Mouse (Mus musculus) heart, embryonic 10.5 days (tissue): ENCODE results near the gene St7l. TPM values are rescaled to one million over a fixed set of nuclear protein-coding genes. Genes with fewer than 3 reads are reported as not detected.
"Not testable (repeated sequence)": the region's sequence is repeated elsewhere in the genome, so short reads cannot be mapped to it uniquely, and the experiment has no call there.

Source experiments
- DNase-seq: peaks from one replicate; pipeline ENCODE4 v3.0.0-alpha.2; 2017; ENCODE audit warnings: low spot score
- H3K27ac ChIP-seq: fragments of 300-500 bp; sonication (generic); 2 replicates; pipeline ENCODE4 v1.5.1; 2016; ENCODE audit warnings: mild to moderate bottlenecking
- H3K27me3 ChIP-seq: fragments of 300-500 bp; sonication (generic); 2 replicates; pipeline ENCODE4 v1.6.1; 2016; ENCODE audit warnings: mild to moderate bottlenecking; ENCODE audit not compliant: poor library complexity, insufficient read depth, severe bottlenecking
- H3K36me3 ChIP-seq: fragments of 300-500 bp; sonication (generic); 2 replicates; pipeline ENCODE4 v1.6.1; 2016; ENCODE audit warnings: mild to moderate bottlenecking, moderate library complexity
- H3K4me1 ChIP-seq: fragments of 300-500 bp; sonication (generic); 2 replicates; pipeline ENCODE4 v1.6.1; 2016; ENCODE audit warnings: mild to moderate bottlenecking
- H3K4me3 ChIP-seq: fragments of 300-500 bp; sonication (generic); 2 replicates; pipeline ENCODE4 v1.5.1; 2016; ENCODE audit warnings: mild to moderate bottlenecking, moderate library complexity
- H3K9me3 ChIP-seq: fragments of 300-500 bp; sonication (generic); 2 replicates; pipeline ENCODE4 v1.6.1; 2016; ENCODE audit warnings: mild to moderate bottlenecking, moderate library complexity
- WGBS: fragments of 180-500 bp; shearing (Covaris S2); methylation state at CpG from one replicate; pipeline ENCODE4 v1.1.7; 2016; 5-methylcytosine and 5-hydroxymethylcytosine counted together
- polyA plus RNA-seq: library from polyadenylated mRNA; unstranded; fragments of >200 nt; fragmentation: Nextera tagmentation; extraction: Ambion mirVana; gene quantifications from 2 replicates; pipeline ENCODE4 v1.2.1, GENCODE M21; 2016

The St7l gene
- polyA plus RNA-seq, 1 experiment from 2014 or later = 32.2 TPM

DNA sequence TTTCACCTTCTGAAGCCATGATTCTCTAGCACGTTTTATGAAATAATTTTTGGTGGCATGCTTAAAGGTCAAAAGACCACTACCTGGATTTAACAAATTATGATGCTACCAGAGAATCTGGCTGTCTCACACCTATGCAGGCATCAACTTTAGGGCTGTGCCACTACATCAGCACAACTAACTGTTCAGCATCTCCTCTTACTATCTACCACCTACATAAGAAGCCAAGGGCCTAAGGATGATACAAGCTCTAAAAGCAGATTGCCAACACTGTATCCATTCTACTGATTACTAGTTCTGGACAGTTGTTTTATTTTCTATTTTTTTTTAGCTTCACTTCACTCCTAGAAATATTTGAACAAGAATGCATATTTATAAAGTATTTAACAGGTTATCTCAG is 9.3 kb upstream of the St7l start:
- WGBS = 79% methylated on average over 1 of the region's 1 CpGs
- H3K27ac ChIP-seq = no peak overlapping the region
- H3K4me3 ChIP-seq = no peak overlapping the region
- peaks cover 32% of the 10 kb centered on the region for H3K36me3 ChIP-seq
- no peaks in the 10 kb centered on the region for H3K9me3 ChIP-seq
- no peaks in the 10 kb centered on the region for H3K4me1 ChIP-seq
- H3K27me3 ChIP-seq = no peaks in the 10 kb centered on the region
- DNase-seq = no peak

DNA sequence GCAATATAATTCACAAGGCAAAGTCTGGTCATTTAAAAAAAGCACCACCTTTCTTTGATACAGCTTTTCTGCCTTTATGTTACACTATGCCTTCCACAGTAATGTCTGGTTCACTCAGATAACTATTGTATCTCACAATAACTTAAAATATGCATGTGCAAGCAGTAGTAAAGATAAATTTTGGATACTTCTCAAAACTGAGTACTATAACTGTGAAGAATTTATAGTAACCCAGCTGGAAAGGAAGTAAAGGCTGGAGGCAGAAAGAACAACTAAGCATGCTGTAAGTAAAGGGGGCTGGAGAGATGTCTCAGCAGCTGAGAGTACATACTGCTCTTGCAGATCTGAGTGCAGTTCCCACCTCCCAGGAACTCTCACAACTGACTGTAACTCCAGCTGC is 8.9 kb upstream of the St7l start:
- H3K36me3 ChIP-seq = peaks cover 28% of the 10 kb centered on the region

DNA sequence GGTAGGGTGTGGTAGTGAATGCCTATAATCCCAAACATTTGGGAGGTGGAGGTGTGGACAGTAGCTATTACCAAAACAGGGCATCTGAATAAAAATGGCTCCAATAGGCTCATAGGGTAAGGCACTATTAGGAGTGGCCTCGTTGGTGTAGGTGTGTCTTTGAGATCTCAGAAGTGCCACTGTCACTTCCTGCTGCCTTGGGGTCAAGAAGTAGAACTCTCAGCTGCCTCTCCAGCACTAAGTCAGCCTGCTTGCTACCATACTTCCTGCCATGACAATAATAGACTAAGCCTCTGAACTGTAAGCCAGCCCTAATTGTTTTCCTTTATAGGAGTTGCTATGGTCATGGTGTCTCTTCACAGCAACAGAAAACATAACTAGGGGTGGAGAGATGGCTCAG is 7.7 kb upstream of the St7l start:
- H3K36me3 ChIP-seq = peaks cover 25% of the 10 kb centered on the region
- WGBS = 80% methylated on average over 1 of the region's 1 CpGs
- no peak overlapping the region for H3K4me3 ChIP-seq
- no peak overlapping the region for H3K27ac ChIP-seq
- no peaks in the 10 kb centered on the region for H3K27me3 ChIP-seq
- no peak for DNase-seq
- no peaks in the 10 kb centered on the region for H3K9me3 ChIP-seq
- H3K4me1 ChIP-seq = no peaks in the 10 kb centered on the region

More for the DNA sequence above, 8.9 kb upstream of the St7l start:
- Histone ChIP-seq H3K4me3 (no peak overlapping the region), H3K4me1 (no peaks in the 10 kb centered on the region), H3K9me3 (no peaks in the 10 kb centered on the region), H3K27me3 (no peaks in the 10 kb centered on the region), H3K27ac (no peak overlapping the region)
- no peak for DNase-seq

DNA sequence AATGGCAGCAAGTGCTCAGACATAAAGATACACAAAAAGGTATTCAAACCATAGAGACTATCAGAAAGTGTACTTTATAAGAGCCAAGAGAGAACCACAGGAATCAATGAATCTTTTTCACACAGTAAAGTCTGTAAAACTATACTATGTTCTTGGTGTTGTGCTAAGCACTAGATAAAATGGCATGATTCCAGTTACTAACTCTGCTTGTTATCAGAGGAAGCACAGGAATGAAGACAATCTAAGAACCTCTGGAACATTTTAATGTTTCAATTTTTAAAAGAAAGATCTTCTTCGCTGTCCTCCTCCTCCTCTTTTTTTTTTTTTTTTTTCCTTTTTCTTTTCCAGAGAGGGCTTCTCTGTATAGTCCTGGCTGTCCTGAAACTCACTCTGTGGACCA is 5.2 kb upstream of the St7l start:
- WGBS = 93% methylated on average over 1 of the region's 1 CpGs
- Histone ChIP-seq H3K27ac (no peak overlapping the region), H3K36me3 (peaks cover 28% of the 10 kb centered on the region), H3K4me1 (peaks cover 12% of the 10 kb centered on the region), H3K27me3 (no peaks in the 10 kb centered on the region), H3K4me3 (no peak overlapping the region), H3K9me3 (no peaks in the 10 kb centered on the region)
- DNase-seq = no peak

DNA sequence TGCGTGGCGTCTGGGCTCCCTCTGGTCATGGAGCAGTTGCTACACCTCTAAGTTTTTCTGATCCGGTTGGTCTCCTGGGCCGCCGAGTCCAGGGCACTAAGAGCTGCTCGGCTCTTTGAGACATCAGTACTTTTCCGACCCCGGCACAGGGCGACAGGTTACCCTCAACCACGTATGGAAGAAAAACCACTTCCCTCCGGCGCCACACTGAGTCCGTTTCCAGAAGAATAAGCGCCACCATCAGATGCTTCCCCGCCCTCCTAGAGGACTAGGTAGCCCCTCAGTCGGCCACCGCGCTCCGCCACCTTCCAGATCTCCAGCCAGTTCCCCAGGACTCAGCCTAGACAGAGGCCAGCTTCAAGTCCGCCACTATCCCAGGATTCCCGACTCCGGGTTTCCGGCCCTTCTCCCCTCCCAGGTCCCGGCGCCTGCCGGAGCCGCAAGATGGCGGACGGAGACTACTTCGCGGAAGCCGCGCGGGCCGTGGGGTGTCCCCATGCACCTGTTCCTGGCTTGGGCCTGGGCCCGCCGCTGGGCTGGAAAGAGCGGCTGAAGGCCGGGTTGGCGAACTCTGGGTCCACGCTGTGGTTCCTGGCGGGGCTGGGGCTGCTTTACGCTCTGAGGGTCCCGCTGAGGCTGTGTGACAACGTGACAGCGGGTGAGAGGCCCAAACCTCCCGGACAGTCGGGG is 991 bp downstream of the St7l start:
- peak overlapping the region; percentile 91 for H3K4me3 ChIP-seq
- DNase-seq = peak; percentile 89
- H3K27me3 ChIP-seq = no peaks in the 10 kb centered on the region
- peaks cover 18% of the 10 kb centered on the region for H3K36me3 ChIP-seq
- no peaks in the 10 kb centered on the region for H3K9me3 ChIP-seq
- under 1% methylated on average over 48 of the region's 48 CpGs for WGBS
- H3K27ac ChIP-seq = peak overlapping the region; percentile 98
- peaks cover 21% of the 10 kb centered on the region for H3K4me1 ChIP-seq

DNA sequence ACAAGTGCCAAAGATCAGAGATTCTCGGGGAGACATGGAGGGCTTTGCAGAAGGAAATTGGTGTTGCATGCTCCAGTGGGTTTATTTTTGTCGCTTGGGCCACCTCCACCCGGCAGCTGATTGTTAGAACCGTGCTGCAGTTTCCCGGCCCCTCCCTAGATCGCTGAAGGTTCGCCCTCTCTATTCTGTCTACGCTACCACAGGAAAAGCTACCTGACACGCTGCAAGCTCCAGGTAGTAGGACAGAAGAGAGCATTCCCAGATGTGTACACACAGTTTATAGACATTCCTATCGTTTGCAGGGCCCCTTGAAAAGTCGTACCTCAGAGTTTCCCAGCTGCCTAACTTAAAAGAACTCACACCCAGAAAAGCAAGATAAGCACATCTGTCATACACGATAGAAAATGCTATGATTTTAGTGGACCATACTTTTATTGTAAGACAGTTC is 1.6 kb downstream of the St7l start:
- 1% methylated on average over 12 of the region's 12 CpGs for WGBS
- peak; percentile 80 for DNase-seq
- no peaks in the 10 kb centered on the region for H3K27me3 ChIP-seq
- peak overlapping the region; percentile 91 for H3K4me3 ChIP-seq
- peaks cover 21% of the 10 kb centered on the region for H3K4me1 ChIP-seq
- H3K36me3 ChIP-seq = peaks cover 21% of the 10 kb centered on the region
- H3K9me3 ChIP-seq = no peaks in the 10 kb centered on the region
- peak overlapping the region; percentile 98 for H3K27ac ChIP-seq

DNA sequence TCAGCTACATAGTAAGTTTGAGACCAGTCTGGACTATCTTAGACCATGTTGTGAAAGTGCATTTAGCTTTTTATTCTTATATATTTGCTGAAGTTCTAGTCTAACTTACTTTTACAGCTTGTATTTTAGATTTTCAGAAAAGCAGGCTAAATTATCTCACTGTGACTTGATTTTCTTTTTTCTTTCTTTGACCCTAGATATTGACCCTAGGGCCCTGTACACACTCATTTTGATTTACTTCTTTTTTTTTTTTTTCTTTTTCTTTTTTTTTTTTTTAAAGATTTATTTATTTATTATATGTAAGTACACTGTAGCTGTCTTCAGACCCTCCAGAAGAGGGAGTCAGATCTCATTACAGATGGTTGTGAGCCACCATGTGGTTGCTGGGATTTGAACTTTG is 2.9 kb downstream of the St7l start:
- Histone ChIP-seq H3K4me1 (peaks cover 19% of the 10 kb centered on the region), H3K4me3 (peak overlapping the region; percentile 91; the same call in 1 of the 2 replicates), H3K36me3 (peaks cover 34% of the 10 kb centered on the region)
- H3K9me3 ChIP-seq, H3K27me3 ChIP-seq, H3K27ac ChIP-seq, DNase-seq: not testable (repeated sequence)

DNA sequence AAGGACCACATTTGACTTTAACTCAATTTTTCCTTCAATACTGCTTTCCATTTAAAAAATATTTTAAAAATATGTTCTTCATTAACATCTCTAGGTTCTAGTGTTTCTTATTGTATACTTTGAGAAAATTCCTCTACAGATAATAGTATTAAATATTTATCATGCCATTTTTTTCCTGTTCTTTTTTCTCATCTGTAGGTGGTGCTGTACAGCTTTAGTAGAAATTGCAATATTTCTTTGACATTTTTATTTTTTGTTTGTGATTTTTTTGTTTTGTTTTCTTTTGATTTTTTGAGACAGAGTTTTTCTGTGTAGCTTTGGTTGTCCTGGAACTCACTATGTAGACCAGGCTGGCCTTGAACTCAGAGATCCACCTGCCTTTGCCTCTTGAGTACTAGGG is 5.8 kb downstream of the St7l start:
- no peak for DNase-seq
- H3K36me3 ChIP-seq = peaks cover 58% of the 10 kb centered on the region
- H3K27ac ChIP-seq = no peak overlapping the region
- H3K4me1 ChIP-seq = peaks cover 9% of the 10 kb centered on the region
- H3K4me3 ChIP-seq = no peak overlapping the region
- no peaks in the 10 kb centered on the region for H3K9me3 ChIP-seq
- H3K27me3 ChIP-seq = no peaks in the 10 kb centered on the region

DNA sequence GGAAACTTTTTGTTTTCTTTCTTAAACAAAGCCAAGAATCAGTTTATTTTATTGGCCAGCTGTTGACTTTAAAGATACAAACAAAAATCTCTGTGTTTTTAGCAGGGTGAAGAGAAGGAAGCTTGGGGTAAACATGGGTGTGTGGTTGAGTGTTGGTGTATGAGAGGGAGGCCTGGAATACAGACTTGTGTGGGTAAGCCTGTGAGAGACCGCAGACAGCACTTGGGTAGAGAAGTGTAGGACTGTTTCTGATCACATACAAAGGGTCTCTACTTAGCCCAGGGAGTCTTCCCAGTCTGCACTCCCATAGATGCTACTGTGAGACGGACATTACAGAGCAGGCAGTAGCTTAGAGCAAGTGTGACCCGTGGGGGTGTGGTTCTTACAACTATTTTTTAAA is 24.8 kb downstream of the St7l start:
- Histone ChIP-seq H3K27me3 (no peaks in the 10 kb centered on the region), H3K9me3 (no peaks in the 10 kb centered on the region), H3K36me3 (peaks cover 55% of the 10 kb centered on the region), H3K4me3 (no peak overlapping the region), H3K4me1 (no peaks in the 10 kb centered on the region), H3K27ac (no peak overlapping the region)
- no peak for DNase-seq
- 91% methylated on average over 3 of the region's 3 CpGs for WGBS

DNA sequence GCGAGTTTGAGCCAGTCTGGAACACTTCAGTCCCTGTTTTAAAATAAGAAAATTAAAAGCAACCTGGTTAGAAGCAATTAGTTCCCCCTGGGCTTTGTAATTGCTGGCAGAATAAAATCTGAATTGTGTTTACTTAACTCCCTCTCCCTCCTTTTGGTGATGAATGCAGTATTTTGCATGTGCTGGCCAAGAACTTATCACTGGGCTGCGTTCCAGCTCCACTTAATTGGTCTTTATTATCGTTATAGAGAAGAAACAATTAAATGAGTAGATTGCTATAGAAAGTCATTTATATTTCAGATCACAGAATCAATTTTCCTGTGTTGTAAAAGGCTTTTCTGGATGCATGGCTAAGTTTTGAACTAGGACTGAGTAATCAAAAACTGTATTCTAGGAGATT is 32.3 kb downstream of the St7l start:
- H3K4me1 ChIP-seq = peaks cover 2% of the 10 kb centered on the region; the same call in 1 of the 2 replicates
- H3K36me3 ChIP-seq = peaks cover 69% of the 10 kb centered on the region
- no peak for DNase-seq
- no peaks in the 10 kb centered on the region for H3K27me3 ChIP-seq
- no peak overlapping the region for H3K4me3 ChIP-seq
- H3K27ac ChIP-seq = no peak overlapping the region
- H3K9me3 ChIP-seq = no peaks in the 10 kb centered on the region
- 96% methylated on average over 3 of the region's 3 CpGs for WGBS

DNA sequence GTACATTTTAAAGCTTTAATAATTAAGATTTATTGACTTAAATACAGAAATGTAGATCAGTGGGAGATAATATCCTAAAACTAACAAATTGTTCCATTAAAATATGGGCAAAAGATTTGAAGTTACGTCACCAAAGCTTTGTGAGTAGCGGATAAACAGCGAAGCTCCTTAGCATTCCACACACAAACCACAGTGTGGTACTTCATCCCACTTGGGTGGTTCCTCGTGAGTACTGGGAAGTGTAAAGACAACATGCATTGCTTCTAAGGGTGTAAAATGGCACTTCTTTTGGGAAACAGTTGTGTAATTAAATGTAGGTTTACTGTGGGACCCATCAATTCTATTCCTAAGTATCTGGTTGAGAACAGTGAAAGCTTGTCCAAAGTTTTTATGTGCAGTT is 37.3 kb downstream of the St7l start:
- Histone ChIP-seq H3K27me3 (no peaks in the 10 kb centered on the region), H3K27ac (no peak overlapping the region), H3K9me3 (no peaks in the 10 kb centered on the region), H3K4me3 (no peak overlapping the region), H3K36me3 (peaks cover 52% of the 10 kb centered on the region), H3K4me1 (peaks cover 2% of the 10 kb centered on the region; the same call in 1 of the 2 replicates)
- no peak for DNase-seq
- 94% methylated on average over 4 of the region's 4 CpGs for WGBS

DNA sequence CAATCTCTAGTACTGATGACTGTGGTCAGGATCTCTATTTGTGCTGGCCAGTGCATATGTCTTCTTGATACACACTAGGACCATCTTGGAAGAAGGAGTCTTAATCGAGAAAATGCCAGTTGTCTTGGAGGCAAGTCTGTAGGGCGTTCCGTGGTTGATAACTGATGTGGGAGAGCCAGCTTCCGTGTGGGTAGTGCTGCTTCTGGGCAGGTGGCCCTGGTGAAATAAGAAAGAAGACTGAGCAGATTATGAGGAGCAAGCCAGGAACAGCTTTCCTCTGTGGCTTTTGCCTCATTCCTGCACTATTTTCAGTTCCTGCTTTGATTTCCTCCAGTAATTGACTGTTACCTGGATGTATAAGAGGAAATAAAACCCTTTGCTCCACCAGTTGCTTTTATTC is 41.6 kb downstream of the St7l start:
- H3K4me3 ChIP-seq = no peak overlapping the region
- WGBS = 89% methylated on average over 4 of the region's 4 CpGs
- no peak overlapping the region; the same call in 1 of the 2 replicates for H3K27ac ChIP-seq
- no peaks in the 10 kb centered on the region for H3K9me3 ChIP-seq
- H3K36me3 ChIP-seq = peaks cover 34% of the 10 kb centered on the region
- H3K4me1 ChIP-seq = no peaks in the 10 kb centered on the region
- H3K27me3 ChIP-seq = no peaks in the 10 kb centered on the region
- DNase-seq = no peak

DNA sequence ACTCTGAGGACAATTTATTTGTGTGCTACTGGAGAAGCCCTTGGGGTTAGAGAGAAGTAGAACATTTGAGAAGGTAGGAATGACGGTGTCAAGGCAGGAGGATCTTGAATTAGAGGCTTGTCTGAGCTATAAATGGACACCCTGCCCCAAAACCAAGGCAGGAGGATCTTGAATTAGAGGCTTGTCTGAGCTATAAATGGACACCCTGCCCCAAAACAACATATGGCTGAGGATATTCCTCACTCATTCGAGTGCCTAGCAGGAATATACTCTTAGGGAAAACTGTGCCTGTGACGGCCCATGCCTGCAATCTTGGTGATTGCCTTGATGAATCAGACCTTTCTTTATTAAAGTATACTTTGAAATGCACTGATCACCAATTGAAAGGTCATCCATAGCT is 42.2 kb downstream of the St7l start:
- Histone ChIP-seq H3K36me3 (peaks cover 35% of the 10 kb centered on the region), H3K9me3 (no peaks in the 10 kb centered on the region), H3K4me3 (no peak overlapping the region), H3K27me3 (no peaks in the 10 kb centered on the region), H3K27ac (no peak overlapping the region), H3K4me1 (no peaks in the 10 kb centered on the region)
- DNase-seq = no peak
- 64% methylated on average over 3 of the region's 3 CpGs for WGBS

DNA sequence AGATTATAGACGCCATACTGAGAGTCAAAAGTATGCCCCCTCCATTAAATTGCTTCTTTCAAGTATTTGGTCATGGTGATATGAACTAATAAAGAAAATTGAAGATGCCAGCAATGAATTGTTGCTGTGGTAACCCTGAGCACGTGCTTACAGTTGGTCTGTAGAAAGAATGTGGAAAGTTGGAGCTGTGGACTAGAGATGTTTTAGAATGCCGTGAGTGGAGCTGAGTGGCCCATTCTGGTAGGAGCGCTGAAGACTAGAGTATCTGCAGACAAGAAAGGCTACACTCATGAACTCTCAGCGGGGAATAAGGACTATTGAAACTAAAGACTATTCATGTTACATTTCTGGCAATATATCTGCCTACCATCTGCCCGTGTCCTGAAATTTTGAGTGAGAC is 45.4 kb downstream of the St7l start:
- Histone ChIP-seq H3K36me3 (peaks cover 34% of the 10 kb centered on the region), H3K4me1 (no peaks in the 10 kb centered on the region), H3K27ac (no peak overlapping the region), H3K27me3 (no peaks in the 10 kb centered on the region), H3K9me3 (no peaks in the 10 kb centered on the region), H3K4me3 (no peak overlapping the region)
- DNase-seq = no peak
- 92% methylated on average over 6 of the region's 6 CpGs for WGBS
